Mouse (Mus musculus): Measurements from ENCODE around the gene Tuba1b. TPM values are rescaled to one million over a fixed set of nuclear protein-coding genes. Genes with fewer than 3 reads are reported as not detected.

The Tuba1b gene
- polyA plus RNA-seq, 1 experiment from 2014 or later, result 2,216 TPM

DNA sequence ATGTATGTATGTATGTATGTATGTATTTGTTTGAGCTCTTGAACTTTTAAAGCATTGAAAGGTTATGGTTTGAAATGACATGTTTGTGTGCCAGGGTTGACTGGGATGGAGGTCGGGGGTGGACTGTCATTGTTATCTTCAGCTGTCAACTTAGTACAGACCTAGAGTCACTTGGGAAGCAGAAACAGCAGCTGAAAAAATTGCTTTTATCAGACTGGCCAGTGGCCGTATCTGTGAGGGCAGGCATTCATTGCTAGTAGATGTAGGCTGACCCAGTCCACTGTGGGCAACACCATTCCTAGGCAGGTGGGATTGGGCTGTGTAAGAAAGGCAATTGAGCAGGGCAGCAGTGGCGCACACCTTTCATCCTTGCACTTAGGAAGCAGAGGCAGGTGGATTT, 25.2 kb upstream of the Tuba1b start:
- DNase-seq (no peak), ATAC-seq (ENCODE audit: insufficient read depth) (no peak)
- no peak for TF ChIP-seq CTCF (IDR thresholded peaks at IDR 0.05; ENCODE audit: low read depth)
- Histone ChIP-seq H3K27me3 (ENCODE audit: insufficient read depth, low read length) (no peaks in the 10 kb centered on the region), H3K4me1 (ENCODE audit: insufficient read depth) (no peaks in the 10 kb centered on the region), H3K36me3 (ENCODE audit: insufficient read depth) (no peaks in the 10 kb centered on the region), H3K4me2 (no peak overlapping the region), H3K27ac (ENCODE audit: low read depth) (no peak overlapping the region), H3K9me3 (ENCODE audit: low read depth, low read length) (no peaks in the 10 kb centered on the region), H3K9ac (no peak overlapping the region), H3K4me3 (ENCODE audit: low read depth, low read length) (no peak overlapping the region)
- WGBS, result 63% methylated on average over 3 of the region's 3 CpGs

DNA sequence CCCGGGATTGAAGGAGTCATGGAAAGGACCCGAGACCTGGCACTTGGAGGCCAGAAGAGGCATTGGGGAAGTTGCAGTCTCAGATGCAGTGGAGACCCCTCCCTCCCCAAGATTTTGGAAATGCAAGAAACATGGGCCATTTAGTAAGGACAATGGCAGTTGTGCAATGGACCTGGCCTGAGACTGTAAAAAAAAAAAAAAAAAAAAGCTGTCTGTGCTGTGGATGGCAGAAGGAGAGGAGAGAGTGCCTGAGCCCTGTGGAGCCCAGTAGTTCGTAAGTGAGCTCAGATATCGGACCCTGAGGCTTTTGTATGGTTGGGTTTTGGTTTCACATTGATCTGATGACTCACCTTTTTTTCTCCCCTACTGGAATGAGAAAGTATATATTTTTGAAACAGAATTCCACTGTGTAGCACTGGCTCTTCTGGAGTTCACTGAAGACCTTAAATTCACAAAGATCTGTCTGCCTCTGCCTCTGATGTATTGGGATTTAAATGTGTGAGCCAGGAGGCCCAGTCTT, 24.6 kb upstream of the Tuba1b start:
- 87% methylated on average over 4 of the region's 4 CpGs for WGBS
- no peaks in the 10 kb centered on the region for H3K27me3 ChIP-seq (ENCODE audit: insufficient read depth, low read length)
- H3K4me3 ChIP-seq (ENCODE audit: low read depth, low read length), result no peak overlapping the region
- H3K4me2 ChIP-seq, result no peak overlapping the region
- ATAC-seq (ENCODE audit: insufficient read depth), result no peak
- no peak overlapping the region for H3K9ac ChIP-seq
- no peak for TF ChIP-seq CTCF (IDR thresholded peaks at IDR 0.05; ENCODE audit: low read depth)
- H3K4me1 ChIP-seq (ENCODE audit: insufficient read depth), result no peaks in the 10 kb centered on the region; the same call in 1 of the 2 replicates
- no peak overlapping the region for H3K27ac ChIP-seq (ENCODE audit: low read depth)
- H3K9me3 ChIP-seq (ENCODE audit: low read depth, low read length), result no peaks in the 10 kb centered on the region
- H3K36me3 ChIP-seq (ENCODE audit: insufficient read depth), result no peaks in the 10 kb centered on the region
- DNase-seq, result no peak

DNA sequence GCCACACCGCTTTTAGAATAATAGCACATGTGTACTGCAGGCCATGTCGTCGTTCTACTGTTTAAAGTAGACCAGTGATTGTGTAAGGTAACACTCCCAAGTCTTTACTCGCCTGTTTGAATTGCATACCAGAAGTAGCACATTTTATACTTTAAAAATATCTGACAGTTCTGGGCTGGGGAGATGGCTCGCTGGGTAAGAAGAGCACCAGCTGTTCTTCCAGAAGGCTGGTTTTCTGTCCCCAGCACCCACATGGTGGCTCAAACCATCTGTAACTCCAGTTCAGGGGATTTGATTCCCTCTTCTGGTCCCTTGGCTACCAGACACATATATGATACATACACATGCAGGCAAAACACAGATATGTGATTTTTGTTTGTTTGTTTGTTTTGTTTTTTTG, 23.1 kb upstream of the Tuba1b start:
- Histone ChIP-seq H3K9ac (no peak overlapping the region), H3K27ac (ENCODE audit: low read depth) (no peak overlapping the region), H3K4me1 (ENCODE audit: insufficient read depth) (no peaks in the 10 kb centered on the region; the same call in 1 of the 2 replicates), H3K27me3 (ENCODE audit: insufficient read depth, low read length) (no peaks in the 10 kb centered on the region), H3K4me3 (ENCODE audit: low read depth, low read length) (no peak overlapping the region), H3K9me3 (ENCODE audit: low read depth, low read length) (no peaks in the 10 kb centered on the region), H3K4me2 (no peak overlapping the region), H3K36me3 (ENCODE audit: insufficient read depth) (no peaks in the 10 kb centered on the region)
- TF ChIP-seq CTCF (IDR thresholded peaks at IDR 0.05; ENCODE audit: low read depth), result no peak
- 51% methylated on average over 5 of the region's 5 CpGs for WGBS
- no peak for DNase-seq
- ATAC-seq (ENCODE audit: insufficient read depth), result no peak

DNA sequence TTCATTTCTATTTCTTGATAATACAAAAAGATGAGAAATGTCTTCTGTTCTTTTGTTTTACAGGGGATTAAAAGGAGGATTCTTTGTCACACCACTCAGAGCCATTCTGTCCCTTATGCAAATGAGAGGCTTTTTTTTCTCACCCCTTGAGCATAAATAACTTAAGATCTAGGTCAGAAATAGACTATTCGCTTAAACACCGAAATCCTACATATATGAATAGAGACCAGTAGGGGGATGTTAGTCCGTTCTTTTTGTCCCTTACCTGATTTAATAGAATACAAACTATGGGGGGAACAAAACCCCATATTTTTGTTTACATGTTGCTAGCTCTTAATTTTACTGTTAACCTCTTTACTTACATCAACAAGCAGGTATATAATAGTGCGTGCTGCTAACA, 21.6 kb upstream of the Tuba1b start:
- no peak overlapping the region for H3K27ac ChIP-seq (ENCODE audit: low read depth)
- 93% methylated on average over 4 of the region's 4 CpGs for WGBS
- no peak for TF ChIP-seq CTCF (IDR thresholded peaks at IDR 0.05; ENCODE audit: low read depth)
- DNase-seq (no peak), ATAC-seq (ENCODE audit: insufficient read depth) (no peak)
- H3K4me2 ChIP-seq, result no peak overlapping the region
- H3K27me3 ChIP-seq (ENCODE audit: insufficient read depth, low read length), result no peaks in the 10 kb centered on the region
- H3K4me3 ChIP-seq (ENCODE audit: low read depth, low read length), result no peak overlapping the region
- H3K4me1 ChIP-seq (ENCODE audit: insufficient read depth), result no peaks in the 10 kb centered on the region; the same call in 1 of the 2 replicates
- no peak overlapping the region for H3K9ac ChIP-seq
- H3K9me3 ChIP-seq (ENCODE audit: low read depth, low read length), result no peaks in the 10 kb centered on the region
- H3K36me3 ChIP-seq (ENCODE audit: insufficient read depth), result no peaks in the 10 kb centered on the region

DNA sequence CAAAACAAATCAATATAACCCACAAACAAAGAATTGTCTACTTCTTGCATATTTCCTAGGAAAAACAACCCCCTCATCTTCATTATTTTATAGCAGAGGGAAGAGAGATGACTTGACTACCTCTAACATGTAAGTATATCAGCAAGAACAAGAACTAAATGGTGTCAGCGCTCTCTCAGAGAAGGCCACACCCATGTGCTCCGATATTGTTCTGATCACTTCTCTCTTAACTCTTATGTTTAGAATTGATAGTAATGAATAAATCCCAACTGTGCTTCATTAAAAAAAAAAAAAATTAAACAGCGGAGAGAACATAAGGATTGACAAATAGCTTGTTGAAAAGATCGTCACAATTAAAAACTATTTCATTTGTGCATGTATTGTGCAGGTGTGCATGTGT, 21.0 kb upstream of the Tuba1b start:
- WGBS, result 76% methylated on average over 4 of the region's 4 CpGs
- H3K9ac ChIP-seq, result peak overlapping the region; percentile 45; the same call in 1 of the 2 replicates
- TF ChIP-seq CTCF (IDR thresholded peaks at IDR 0.05; ENCODE audit: low read depth), result no peak
- H3K4me2 ChIP-seq, result no peak overlapping the region
- H3K9me3 ChIP-seq (ENCODE audit: low read depth, low read length), result no peaks in the 10 kb centered on the region
- H3K36me3 ChIP-seq (ENCODE audit: insufficient read depth), result no peaks in the 10 kb centered on the region
- ATAC-seq (ENCODE audit: insufficient read depth), result no peak
- no peak for DNase-seq
- H3K27ac ChIP-seq (ENCODE audit: low read depth), result 0 out of 2 replicates have a peak overlapping the region, but pooled peaks have one; percentile 70
- H3K27me3 ChIP-seq (ENCODE audit: insufficient read depth, low read length), result no peaks in the 10 kb centered on the region
- no peak overlapping the region for H3K4me3 ChIP-seq (ENCODE audit: low read depth, low read length)
- H3K4me1 ChIP-seq (ENCODE audit: insufficient read depth), result no peaks in the 10 kb centered on the region; the same call in 1 of the 2 replicates

DNA sequence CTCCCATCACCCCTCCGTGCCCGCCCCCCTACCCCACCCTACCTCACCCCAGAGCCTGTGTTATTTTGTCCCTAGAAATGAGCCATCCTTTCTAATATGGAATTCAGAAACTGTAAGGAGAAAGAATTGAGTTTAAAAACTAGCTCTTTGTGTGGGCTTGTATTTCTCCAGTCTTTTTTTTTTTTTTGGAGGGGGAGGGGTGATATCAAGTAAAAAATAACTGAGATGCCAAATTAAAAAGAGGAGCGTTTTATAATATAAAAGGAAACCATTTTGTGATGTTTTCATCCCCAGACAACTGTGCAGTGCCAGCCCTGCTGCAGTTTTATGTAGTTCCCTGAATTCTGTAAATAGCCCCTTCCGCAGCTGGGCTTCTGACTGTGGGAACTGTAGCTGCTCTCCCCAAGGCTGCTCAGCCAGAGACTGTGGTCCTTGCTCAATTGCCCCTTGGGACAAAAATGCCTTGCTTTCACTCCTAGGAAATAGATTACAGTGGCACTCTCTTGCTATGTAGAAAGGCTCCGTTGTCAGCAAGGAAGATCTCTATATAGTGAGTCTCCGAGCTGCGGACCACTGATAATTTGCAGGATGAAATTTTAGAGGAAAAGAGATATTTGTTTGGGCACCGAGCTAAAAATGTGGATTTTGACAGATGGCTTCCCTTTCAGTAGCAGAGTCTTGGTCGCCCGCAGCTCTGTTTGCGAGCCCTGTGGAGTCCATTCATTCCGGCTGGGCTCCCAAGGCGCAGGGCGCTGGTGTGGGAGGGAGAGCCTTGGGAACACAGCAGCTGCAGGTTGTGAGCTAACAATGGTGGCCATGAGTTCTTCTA, 20.3 kb upstream of the Tuba1b start:
- peak overlapping the region; percentile 75 for H3K4me2 ChIP-seq
- DNase-seq (peak; percentile 59), ATAC-seq (ENCODE audit: insufficient read depth) (no peak)
- H3K9me3 ChIP-seq (ENCODE audit: low read depth, low read length), result no peaks in the 10 kb centered on the region
- peak overlapping the region; percentile 6; the same call in 1 of the 2 replicates for H3K4me3 ChIP-seq (ENCODE audit: low read depth, low read length)
- H3K27ac ChIP-seq (ENCODE audit: low read depth), result peak overlapping the region; percentile 70
- no peak for TF ChIP-seq CTCF (IDR thresholded peaks at IDR 0.05; ENCODE audit: low read depth)
- WGBS, result 22% methylated on average over 14 of the region's 14 CpGs
- H3K9ac ChIP-seq, result peak overlapping the region; percentile 45; the same call in 1 of the 2 replicates
- H3K4me1 ChIP-seq (ENCODE audit: insufficient read depth), result no peaks in the 10 kb centered on the region; the same call in 1 of the 2 replicates
- H3K27me3 ChIP-seq (ENCODE audit: insufficient read depth, low read length), result no peaks in the 10 kb centered on the region
- H3K36me3 ChIP-seq (ENCODE audit: insufficient read depth), result 0 out of 2 replicates have a peak, but pooled peaks cover 2% of the 10 kb centered on the region
